Mouse (Mus musculus) spleen, postnatal 36 days (tissue): ENCODE measurements at regions not wholly inside any gene's neighbourhood (a gene's known extent, or its start where the extent isn't known, plus 50 kb on each side); places are given as distances from the start of the nearest gene placed in this dataset.
"Not testable (repeated sequence)": the region's sequence is repeated elsewhere in the genome, so short reads cannot be mapped to it uniquely, and the experiment has no call there.

Experiments used
- DNase-seq, 2 experiments: peaks; one replicate each; pipeline ENCODE4 v3.0.0; 2022; ENCODE audit warnings: low spot score in 2 of 2, mixed read lengths in 1 of 2

DNA sequence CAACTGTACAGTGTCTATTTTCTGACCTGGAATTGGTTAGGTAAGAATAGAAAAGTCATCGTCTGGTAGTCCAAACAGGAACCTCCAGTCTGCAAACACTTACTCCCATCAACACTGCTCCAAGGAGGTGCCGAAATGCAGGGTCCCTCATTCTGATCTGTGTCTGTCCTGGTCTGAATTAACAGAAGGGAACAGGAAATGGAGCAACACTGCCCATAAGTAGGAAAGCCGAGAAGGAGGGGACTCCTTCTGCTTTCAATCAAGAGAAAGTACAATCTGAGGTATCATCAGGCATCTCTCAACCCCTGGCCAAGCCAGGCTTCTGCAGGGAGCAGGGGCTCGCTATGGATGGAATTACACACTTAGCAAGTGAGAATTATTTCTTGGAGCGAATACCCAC is 562.4 kb upstream of the 2610301B20Rik start:
- no peak for DNase-seq

- DNase-seq = no peak
These were observed 559.2 kb upstream of the 2610301B20Rik start for GRCm38 (mm10) chr4:10315144-10315543.

GRCm38 (mm10) chr4:10315875-10316274 is 558.4 kb upstream of the 2610301B20Rik start:
- no peak for DNase-seq

- DNase-seq = no peak
These were observed 530.2 kb upstream of the 2610301B20Rik start for GRCm38 (mm10) chr4:10344147-10344546.

- DNase-seq = no peak
These were observed 522.2 kb upstream of the 2610301B20Rik start for GRCm38 (mm10) chr4:10351876-10352627.

DNA sequence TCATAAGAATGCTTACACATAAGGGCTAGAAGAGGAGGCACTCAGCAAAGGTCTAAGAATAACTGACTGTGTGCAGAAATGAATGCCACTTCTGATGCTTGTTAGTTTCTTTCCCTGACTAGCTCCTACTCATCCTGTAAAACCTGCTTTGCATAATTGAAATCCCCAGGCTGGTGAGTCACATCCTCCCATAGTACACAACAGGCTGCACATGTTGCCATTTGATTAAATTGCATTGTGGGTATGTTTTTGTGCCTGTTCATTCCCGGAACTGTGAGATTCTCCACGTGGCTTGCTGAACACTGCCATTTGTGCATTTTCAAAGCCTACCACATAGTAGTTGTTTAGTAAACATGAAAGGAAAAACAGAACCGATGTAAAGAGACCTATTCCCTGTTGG is 516.7 kb upstream of the 2610301B20Rik start:
- no peak for DNase-seq

- no peak for DNase-seq
These were observed 484.5 kb upstream of the 2610301B20Rik start for GRCm38 (mm10) chr4:10389790-10390189.

DNA sequence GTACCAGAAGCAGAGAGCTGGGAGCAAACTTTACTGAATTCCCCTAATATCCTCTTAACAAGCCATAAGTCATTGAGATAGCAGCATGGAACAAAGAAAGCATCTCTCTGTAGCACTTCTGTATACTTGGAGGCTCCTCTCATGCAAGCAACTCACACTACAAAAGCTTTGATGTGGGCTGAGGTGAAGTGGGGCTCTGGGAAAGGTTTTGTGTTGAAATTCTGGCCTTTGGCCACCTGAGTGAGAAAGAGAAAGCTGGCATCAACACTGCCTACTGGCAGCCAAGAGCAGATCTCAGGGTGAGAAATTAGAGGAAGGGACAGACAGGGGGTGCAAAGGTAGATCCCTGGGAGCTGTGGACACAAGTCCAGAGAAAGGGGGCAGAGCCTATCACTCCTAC is 477.0 kb upstream of the 2610301B20Rik start:
- DNase-seq = no peak

- DNase-seq = no peak
These were observed 476.2 kb upstream of the 2610301B20Rik start for GRCm38 (mm10) chr4:10398075-10398474.

- no peak for DNase-seq
These were observed 474.6 kb upstream of the 2610301B20Rik start for GRCm38 (mm10) chr4:10399649-10400048.

GRCm38 (mm10) chr4:10402928-10403327 is 471.4 kb upstream of the 2610301B20Rik start:
- DNase-seq = no peak

DNA sequence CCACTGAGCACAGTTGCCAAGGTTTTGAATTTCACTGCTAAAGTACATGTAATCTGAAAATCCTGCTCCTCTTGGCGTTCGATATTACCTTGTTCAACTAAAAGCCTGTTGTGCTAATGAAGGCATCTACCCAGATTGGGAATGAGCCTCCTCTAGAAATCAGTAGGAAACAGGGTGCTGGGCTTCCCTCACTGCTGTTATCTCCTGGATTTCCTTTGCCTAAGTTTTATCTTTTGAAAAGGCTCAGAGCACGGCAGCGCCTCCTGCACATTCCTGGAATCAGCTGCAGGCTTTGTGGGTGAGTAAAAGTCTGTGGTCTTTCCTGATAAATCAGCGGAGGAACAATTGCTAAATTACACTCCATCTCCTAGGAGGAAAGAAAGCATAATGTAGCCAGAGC is 469.9 kb upstream of the 2610301B20Rik start:
- DNase-seq = no peak

GRCm38 (mm10) chr4:10405102-10405501 is 469.2 kb upstream of the 2610301B20Rik start:
- DNase-seq = no peak

DNA sequence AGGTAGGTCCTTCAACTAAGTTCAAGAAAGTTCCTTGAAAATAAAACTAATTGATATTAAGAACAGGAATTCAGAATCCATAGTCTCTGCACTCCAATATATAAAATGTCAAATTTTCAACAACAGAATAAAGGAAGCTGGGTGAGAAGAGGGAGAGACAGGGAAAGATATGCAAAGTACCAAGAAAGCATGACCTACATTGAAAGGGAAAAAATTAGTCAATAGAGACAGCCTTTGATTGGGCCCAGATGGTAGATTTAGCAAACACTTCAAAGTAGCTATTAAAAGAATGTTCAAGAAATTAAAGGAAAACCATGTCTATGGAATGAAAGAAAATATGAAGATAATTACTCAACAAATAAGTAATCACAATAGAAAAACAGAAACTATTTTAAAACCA is 460.0 kb upstream of the 2610301B20Rik start:
- DNase-seq = no peak

- DNase-seq = no peak
These were observed 452.9 kb upstream of the 2610301B20Rik start for GRCm38 (mm10) chr4:10421354-10421753.

- DNase-seq = no peak
These were observed 439.9 kb upstream of the 2610301B20Rik start for GRCm38 (mm10) chr4:10434438-10434837.

DNA sequence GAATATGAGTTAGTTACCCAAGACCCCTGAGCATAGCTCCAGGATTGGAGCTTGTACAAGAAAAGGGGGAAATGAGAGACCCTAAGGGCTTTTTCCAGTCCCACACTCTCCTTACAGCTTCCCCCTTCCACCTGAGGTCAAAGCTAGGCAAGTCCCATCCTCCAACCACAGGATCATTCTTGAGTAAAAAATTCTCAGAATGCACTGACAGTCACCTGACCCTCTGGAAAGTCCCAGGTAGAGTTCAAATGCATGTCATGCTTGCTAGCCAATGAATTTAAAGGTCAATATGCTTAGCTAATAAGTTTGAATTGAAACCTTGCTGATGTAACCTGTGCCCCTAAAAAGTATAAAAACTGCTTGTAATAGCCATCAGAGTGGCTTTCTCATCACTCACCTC is 434.4 kb upstream of the 2610301B20Rik start:
- DNase-seq = not testable (repeated sequence)

- DNase-seq = no peak
These were observed 414.7 kb upstream of the 2610301B20Rik start for GRCm38 (mm10) chr4:10459603-10460002.

DNA sequence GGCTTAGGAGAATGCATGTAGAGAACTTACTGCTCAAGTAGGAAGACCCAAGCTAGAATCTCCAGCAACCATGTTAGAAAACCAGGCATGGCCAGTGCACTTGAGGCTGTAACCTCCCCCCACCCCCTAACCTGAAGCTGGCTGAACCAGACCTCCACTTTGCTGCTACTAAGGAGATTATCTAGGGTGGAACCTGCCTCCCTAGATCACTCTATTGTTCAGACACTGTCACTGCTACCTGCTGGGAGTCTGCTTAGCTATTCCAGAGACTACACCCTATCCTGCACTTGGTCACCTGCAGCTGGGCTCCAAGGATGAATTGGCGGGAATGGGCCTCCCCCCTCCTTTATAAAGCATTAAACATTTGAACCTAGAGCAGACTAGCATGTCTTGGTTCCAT is 393.4 kb upstream of the 2610301B20Rik start:
- DNase-seq = no peak

GRCm38 (mm10) chr4:10508163-10508821 is 366.0 kb upstream of the 2610301B20Rik start:
- no peak for DNase-seq

GRCm38 (mm10) chr4:10510013-10510412 is 364.3 kb upstream of the 2610301B20Rik start:
- DNase-seq = no peak

DNA sequence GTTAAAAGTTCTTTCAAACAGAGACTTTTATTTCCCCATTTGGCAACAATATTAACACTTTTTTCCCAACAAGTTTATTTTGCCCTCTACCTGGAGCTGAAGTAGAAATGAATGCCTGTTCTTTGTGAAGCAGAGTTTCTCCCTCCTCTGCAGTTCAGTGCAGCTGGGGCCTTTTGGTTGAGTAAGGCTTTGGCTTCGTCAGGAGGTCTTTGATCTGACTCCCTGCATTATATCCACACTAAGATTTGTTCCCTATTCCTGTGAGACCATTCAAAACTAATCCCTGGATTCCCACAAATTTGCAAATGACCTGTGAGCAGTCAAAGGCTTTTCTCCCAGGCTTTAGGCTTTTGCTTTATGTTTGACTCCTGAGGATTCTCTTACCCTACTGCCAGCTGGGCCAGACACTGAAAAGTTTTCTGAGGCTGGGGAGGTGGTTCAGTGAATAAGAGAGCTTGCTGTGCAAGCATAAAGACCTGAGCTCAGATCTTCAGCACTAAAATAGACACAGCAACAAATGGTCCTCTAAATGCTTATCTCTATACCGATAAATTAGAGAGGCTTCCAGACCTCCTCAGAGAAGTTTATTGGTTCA is 323.5 kb upstream of the 2610301B20Rik start:
- no peak for DNase-seq

- DNase-seq = no peak
These were observed 320.6 kb upstream of the 2610301B20Rik start for GRCm38 (mm10) chr4:10553724-10554123.
